Mouse (Mus musculus): ENCODE data around the gene Mrps2. TPM values are rescaled to one million over a fixed set of nuclear protein-coding genes. Genes with fewer than 3 reads are reported as not detected.
A peak's percentile ranks its signal among the peaks of the same experiment; 100 is the strongest.

Mrps2 gene
- total RNA-seq (2021) = 52.4 and 61.8 TPM in 2 replicates
- long read RNA-seq, transcript Mrps2-201 (4 exons, 2,080 nt) = major isoform, 9 of 22 reads
- long read RNA-seq, partial matches to known transcripts = 10 of 22 reads
- long read RNA-seq, other reads (novel, unspliced or antisense) = 3 of 22 reads

GRCm38 (mm10) chr2:28467860-28468485 lies at the start of gene Mrps2:
Gene Mrps2 (plus strand): TSS chr2:28468066.
- peak; percentile 90 for DNase-seq

DNA sequence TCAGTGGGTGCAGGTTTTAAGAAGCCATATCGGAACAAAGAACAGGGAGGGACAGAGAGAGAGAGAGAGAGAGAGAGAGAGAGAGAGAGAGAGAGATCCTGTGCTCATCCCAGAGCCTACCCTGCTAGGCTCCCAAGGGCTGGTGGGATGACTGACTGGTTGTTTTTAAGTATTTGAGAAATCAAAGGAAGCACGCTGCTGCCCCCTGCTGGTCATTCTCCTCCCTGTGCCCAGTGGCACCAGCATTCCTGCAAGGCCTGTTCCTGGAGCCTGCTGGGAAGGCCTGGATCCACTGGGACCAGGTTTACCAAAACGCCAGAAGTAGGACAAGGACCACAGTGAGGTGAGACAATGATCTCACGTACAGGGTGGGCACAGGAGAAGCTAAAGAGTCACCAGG lies 48.0 kb upstream of the Mrps2 start:
- peak; percentile 91 for DNase-seq

- peak; percentile 61 for DNase-seq
Observed at GRCm38 (mm10) chr2:28423167-28423566, 44.7 kb upstream of the Mrps2 start.

DNA sequence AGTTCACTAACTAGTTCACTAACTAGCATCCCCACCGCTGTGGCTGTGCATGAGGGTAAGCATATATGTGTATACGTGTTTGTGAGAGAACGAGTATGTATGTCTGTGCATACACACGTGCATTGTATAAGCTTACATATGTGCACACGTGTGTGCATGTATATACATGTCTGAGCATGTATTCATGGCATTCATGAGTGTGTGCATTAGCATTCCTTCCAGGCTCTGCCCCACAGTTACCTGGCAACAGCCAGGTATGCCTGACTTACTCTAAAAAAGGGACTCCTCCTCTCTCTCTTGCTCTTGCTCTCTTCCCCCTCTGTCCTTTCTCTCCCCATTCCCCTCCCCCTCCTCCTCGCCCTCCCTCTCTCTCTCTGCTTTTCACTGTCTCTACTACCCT lies 40.6 kb upstream of the Mrps2 start:
- no peak for DNase-seq

GRCm38 (mm10) chr2:28430846-28431245 lies 37.0 kb upstream of the Mrps2 start:
- DNase-seq = no peak

DNA sequence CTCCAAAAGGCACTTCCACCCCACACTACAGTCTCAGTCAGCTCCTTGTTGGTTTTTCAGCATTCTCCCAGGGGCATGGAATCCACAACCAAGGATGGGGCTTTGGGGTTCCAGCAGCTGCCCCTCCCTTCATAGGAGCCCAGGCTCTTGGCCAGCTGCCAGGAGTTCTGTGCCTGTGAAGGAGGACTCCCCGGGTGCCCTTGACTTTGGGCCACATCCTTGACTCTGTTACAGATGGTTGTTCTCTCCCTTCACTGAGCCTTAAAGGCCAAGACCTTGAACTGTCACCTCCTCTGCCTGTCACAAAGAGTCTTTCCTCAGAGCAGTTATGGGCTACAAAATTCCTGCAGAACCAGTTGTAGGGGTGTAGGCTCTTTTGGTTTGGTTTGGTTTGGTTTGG lies 35.1 kb upstream of the Mrps2 start:
- peak; percentile 78 for DNase-seq

GRCm38 (mm10) chr2:28433512-28433911 lies 34.4 kb upstream of the Mrps2 start:
- DNase-seq = no peak

DNA sequence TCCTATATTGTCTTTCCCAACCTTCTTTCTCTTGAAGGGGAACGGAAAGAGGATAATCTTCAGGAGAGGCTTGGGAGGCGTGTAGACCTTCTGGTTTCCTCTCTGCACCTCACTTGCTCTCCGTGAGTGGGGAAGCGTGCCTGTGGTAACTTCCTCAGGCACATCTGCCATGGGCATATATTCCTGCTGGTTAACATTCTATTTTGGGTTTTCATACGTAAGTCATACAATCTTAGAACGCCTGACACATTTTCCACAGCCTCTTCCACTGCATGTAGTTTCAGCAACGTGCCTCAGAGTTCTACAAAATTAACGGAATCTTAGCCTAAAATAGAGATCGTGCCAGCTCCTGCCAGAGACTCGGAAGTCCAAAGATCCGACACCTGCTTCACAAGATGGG lies 32.5 kb upstream of the Mrps2 start:
- DNase-seq = no peak

- no peak for DNase-seq
Observed at GRCm38 (mm10) chr2:28440842-28441241, 27.0 kb upstream of the Mrps2 start.

GRCm38 (mm10) chr2:28445082-28445481 lies 22.8 kb upstream of the Mrps2 start:
- DNase-seq = no peak

DNA sequence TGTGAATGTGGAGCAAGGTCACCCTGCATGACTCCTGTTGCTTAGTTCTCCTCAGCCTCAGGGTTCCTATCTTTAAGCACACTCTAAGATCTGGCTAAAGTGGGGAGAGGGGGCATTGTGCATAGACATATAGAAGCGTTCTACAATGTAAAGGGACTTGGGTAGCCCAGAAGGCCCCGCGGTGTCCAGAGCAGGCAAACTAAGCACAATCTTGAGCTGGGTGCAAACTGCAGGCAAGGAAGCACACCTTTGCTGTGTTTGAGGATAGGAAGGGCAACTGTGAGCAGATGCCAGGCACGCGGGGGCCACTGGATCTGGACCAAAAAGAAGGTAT lies 21.7 kb upstream of the Mrps2 start:
- no peak for DNase-seq

DNA sequence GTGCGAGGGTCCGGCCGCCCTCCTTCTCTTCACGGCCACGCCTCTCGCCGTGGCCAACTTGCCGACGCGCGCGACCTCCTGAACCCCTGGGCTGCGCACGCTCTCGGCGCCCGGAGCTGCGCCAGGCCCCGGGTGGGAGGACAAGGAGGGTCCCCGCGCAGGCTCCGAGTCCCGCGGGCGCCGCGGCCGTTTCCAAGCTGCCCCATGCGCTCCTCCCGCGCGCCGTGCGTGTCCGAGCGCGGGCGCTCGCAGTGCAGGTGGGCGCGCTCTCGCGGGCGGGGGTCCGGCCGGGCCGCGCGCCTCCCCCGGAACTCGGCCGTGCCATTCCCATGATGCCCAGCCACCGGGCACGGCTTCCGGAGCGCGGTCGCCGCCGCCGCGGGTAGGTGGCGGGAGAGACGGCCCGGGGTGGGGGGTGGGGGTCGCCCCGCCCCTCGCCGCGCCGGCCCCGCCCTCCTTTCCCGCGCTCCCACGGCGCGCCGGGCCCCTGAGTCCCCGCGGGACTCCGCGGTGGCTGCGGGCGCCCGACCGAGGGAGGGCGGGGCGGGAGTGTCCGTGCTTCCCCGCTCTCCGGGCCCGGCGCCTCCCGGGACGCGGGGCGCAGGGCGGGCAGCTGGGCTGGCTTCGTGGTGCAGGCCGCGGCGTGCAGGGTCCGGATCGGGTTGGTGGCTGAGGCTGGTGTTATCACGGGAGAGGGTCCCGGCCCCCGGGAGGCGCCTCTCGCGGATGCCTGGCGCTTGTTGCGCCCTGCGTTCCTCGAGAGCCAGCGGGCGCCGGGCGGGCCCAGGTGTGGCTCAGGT lies 21.2 kb upstream of the Mrps2 start, which contains the start of gene Ppp1r26:
TSS of gene Ppp1r26 (plus strand) at position 286 of the 800 bp plus-strand sequence.
- DNase-seq = peak; percentile 56

- DNase-seq = no peak
Observed at GRCm38 (mm10) chr2:28447315-28447670, 20.6 kb upstream of the Mrps2 start.

DNA sequence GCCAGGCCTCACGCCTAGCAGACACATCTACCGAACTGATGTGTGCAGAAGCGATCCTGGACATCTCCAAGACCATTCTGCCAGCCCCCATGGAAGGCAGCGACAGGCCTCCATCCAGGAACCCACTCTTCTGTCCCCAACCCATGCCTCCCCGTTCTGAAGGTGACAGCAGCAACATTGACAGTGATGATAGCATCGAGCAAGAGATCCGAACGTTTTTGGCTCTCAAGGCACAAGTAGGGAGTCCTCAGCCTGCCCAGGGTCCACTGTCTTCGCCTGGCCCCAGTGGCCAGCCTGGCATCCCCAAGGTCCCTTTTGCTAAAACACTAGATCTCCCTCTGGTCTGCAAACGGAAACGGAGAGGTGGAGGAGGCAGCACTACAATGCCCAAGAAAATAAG lies 16.2 kb upstream of the Mrps2 start:
- no peak for DNase-seq

- DNase-seq = no peak
Observed at GRCm38 (mm10) chr2:28453539-28453938, 14.3 kb upstream of the Mrps2 start.

GRCm38 (mm10) chr2:28456616-28457015 lies 11.2 kb upstream of the Mrps2 start:
- DNase-seq = no peak

DNA sequence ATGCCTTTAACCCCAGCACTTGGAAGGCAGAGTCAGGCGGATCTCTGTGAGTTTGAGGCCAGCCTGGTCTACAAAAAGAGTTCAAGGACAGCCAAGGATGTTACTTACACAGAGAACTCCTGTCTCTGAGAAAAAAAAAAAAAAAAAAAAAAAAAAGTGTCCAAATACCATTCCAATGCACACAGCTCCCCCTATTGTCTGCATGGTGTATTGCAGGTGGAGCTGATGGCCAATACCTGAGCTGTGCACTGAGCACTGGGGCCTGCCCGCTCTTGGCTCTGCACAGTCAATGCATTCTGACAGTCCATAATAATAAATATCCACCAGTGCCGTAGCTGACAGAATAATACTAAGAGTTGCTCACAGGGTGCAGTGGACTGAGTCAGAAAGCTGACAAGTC lies 3.9 kb upstream of the Mrps2 start:
- DNase-seq = peak; percentile 55

GRCm38 (mm10) chr2:28464919-28465318 lies 2.9 kb upstream of the Mrps2 start:
- DNase-seq = no peak

DNA sequence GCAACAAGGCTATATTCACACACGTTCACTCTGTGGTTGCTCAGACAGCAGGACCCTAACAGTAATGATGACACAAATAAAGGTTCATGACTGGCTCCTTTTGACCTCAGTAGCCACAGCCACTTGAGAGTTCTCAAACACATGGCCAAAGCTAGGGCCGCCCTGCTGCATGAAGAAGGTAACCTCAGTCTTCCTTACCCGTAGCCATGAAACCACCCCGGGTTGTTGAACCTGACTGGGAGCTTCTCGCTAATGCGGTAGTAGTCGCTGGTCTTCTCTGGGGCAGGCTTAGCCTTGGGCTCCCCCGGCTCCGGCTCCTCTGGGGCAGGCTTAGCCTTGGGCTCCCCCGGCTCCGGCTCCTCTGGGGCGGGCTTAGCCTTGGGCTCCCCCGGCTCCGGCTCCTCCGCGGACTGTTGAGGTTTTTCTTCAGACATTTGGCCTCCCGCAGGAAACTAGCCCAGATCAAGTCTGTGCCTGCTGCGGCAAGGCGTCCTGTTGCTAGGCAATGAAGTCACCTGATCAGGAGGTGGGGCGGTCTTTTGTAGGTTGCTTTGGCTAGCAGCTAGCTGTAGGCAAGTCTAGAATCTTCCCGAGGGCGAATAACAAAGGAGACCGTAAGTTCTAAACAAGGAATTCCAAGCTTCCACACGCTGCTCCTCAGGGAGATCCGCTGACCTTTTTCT lies 1.9 kb upstream of the Mrps2 start, which contains the start of gene 1700007K13Rik:
TSS of gene 1700007K13Rik (minus strand) at position 497 of the 683 bp plus-strand sequence.
- DNase-seq = peak; percentile 69

DNA sequence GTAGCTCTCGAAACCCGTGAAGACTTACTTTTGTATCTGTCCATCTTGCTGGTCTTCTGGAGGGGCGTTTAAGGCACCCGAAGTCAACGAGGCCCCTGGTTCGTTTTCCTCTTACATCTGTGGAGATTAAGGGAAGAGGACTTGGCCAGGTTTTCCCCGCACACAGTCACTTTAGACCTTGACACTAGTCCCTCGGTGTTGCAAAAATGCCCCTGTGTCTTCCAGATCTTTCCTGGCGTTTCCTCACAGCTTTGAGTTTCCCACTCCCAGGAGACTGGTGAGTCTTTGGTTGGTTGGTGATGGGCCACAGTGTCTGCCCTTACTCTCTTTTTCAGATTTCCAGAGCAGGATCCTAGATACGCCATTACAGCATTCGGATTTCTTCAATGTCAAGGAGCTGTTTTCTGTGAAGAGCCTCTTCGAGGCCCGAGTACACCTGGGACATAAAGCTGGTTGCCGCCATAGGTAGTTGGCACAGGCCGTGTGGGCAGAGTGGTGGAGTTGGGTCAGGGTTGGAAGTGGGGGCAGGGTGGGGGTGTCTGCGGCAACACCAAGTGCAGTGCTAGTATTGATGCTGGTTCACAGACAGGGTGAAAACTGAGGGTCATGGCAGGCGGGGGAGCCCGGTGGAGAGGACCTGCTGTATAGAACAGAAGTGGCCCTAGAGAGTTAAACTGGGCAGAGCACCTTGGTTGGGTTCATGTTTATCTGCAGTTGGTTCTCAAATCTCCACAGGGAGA lies 790 bp downstream of the Mrps2 start:
- no peak for DNase-seq

DNA sequence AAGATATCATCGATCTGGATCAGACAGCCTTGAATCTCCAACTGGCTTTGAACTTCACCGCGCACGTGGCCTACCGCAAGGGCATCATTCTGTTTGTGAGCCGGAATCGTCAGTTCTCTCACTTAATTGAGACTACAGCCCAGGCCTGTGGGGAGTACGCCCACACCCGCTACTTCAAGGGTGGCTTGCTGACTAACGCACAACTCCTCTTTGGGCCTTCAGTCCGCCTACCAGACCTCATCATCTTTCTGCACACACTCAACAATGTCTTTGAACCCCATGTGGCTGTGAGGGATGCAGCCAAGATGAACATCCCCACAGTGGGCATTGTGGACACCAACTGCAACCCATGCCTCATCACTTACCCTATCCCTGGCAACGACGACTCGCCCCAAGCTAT lies 1.6 kb downstream of the Mrps2 start:
- no peak for DNase-seq

DNA sequence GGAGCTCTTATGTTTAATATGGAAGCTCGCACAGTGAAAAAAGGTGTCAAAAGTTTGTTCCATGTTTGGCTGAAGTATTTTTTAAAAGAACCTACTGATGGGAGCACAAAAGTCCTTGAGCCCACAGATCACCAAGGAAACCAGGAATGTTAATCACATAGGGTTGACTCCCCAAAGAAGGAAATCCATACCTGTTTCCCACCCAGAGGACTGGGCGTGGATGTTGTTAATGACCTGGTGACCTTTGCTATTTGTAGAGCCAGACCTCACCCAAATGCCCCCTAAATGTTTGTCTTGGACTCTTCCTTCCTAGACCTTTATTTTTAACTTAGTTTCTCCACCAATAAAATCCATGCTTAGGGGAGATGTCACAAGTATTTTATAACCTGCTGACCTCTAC lies 2.7 kb downstream of the Mrps2 start:
- no peak for DNase-seq

Data from adrenal gland, postnatal 25 days (tissue).